Mouse (Mus musculus) embryonic facial prominence, embryonic 11.5 days (tissue): ENCODE measurements around the gene Pax5. TPM values are rescaled to one million over a fixed set of nuclear protein-coding genes. Genes with fewer than 3 reads are reported as not detected.

Source experiments
- ATAC-seq: fragments of 200-750 bp; cut with Nextera tagmentation; replicated peaks from 2 replicates; pipeline ENCODE4 v1.8.0; 2017; ENCODE audit warnings: low read depth; ENCODE audit not compliant: insufficient number of reproducible peaks, low FRiP score, low TSS enrichment
- DNase-seq: peaks from one replicate; pipeline ENCODE4 v3.0.0-alpha.2; 2015; ENCODE audit warnings: low spot score
- H3K27ac ChIP-seq: fragments of 300-500 bp; sonication (generic); replicated peaks from 2 replicates; pipeline ENCODE4 v1.5.1; 2014; ENCODE audit warnings: mild to moderate bottlenecking, low read depth, low read length, control low read depth
- H3K27me3 ChIP-seq: fragments of 300-500 bp; sonication (generic); 2 replicates; pipeline ENCODE4 v1.6.1; 2014; ENCODE audit warnings: mild to moderate bottlenecking, low read length, moderate library complexity, mixed read lengths; ENCODE audit not compliant: control insufficient read depth, insufficient read depth
- H3K36me3 ChIP-seq: fragments of 300-500 bp; sonication (generic); replicated peaks from 2 replicates; pipeline ENCODE4 v1.6.1; 2014; ENCODE audit warnings: low read depth, mild to moderate bottlenecking, low read length, moderate library complexity, mixed read lengths; ENCODE audit not compliant: control insufficient read depth, insufficient read depth
- H3K4me1 ChIP-seq: fragments of 300-500 bp; sonication (generic); 2 replicates; pipeline ENCODE4 v1.6.1; 2014; ENCODE audit warnings: low read length, mixed read lengths; ENCODE audit not compliant: control insufficient read depth, insufficient read depth
- H3K4me2 ChIP-seq: fragments of 300-500 bp; sonication (generic); 2 replicates; pipeline ENCODE4 v1.6.1; 2014; ENCODE audit warnings: low read depth, mild to moderate bottlenecking, control low read depth, low read length, moderate library complexity
- H3K4me3 ChIP-seq: fragments of 300-500 bp; sonication (generic); 2 replicates; pipeline ENCODE4 v1.5.1; 2014; ENCODE audit warnings: low read depth, low read length, control low read depth
- H3K9ac ChIP-seq: fragments of 300-500 bp; sonication (generic); replicated peaks from 2 replicates; pipeline ENCODE4 v1.6.1; 2014; ENCODE audit warnings: mild to moderate bottlenecking, control low read depth, low read length
- H3K9me3 ChIP-seq: fragments of 300-500 bp; sonication (generic); replicated peaks from 2 replicates; pipeline ENCODE4 v1.6.1; 2016; ENCODE audit warnings: mild to moderate bottlenecking, low read length, inconsistent platforms, mixed read lengths; ENCODE audit not compliant: control insufficient read depth
- WGBS: fragments of 180-500 bp; shearing (Covaris S2); extraction: QIAGEN DNeasy Blood & Tissue Kit; methylation state at CpG from one replicate; pipeline ENCODE4 v1.1.7; 2014; 5-methylcytosine and 5-hydroxymethylcytosine counted together
- polyA plus RNA-seq: library from polyadenylated mRNA; unstranded; fragments of >200 nt; fragmentation: Nextera tagmentation; extraction: Ambion mirVana; gene quantifications from 2 replicates; pipeline ENCODE4 v1.2.1, GENCODE M21; 2014

The Pax5 gene
- polyA plus RNA-seq, 1 experiment from 2014 or later, result 0.72 TPM

- Histone ChIP-seq H3K4me2 (no peak overlapping the region), H3K9me3 (no peaks in the 10 kb centered on the region), H3K4me3 (no peak overlapping the region), H3K27ac (no peak overlapping the region), H3K27me3 (no peaks in the 10 kb centered on the region), H3K4me1 (no peaks in the 10 kb centered on the region), H3K9ac (no peak overlapping the region), H3K36me3 (no peaks in the 10 kb centered on the region)
- no peak for ATAC-seq
- 78% methylated on average over 4 of the region's 4 CpGs for WGBS
- no peak for DNase-seq
These were observed 65.1 kb downstream of the Pax5 start for GRCm38 (mm10) chr4:44645181-44645580.

- WGBS, result 51% methylated on average over 12 of the region's 12 CpGs
- Histone ChIP-seq H3K4me2 (no peak overlapping the region), H3K4me3 (no peak overlapping the region), H3K36me3 (no peaks in the 10 kb centered on the region), H3K4me1 (no peaks in the 10 kb centered on the region), H3K9ac (no peak overlapping the region), H3K9me3 (no peaks in the 10 kb centered on the region), H3K27ac (no peak overlapping the region), H3K27me3 (no peaks in the 10 kb centered on the region)
- no peak for DNase-seq
- ATAC-seq, result no peak
These were observed 68.3 kb downstream of the Pax5 start for GRCm38 (mm10) chr4:44641831-44642587.

GRCm38 (mm10) chr4:44635618-44636017 is 74.7 kb downstream of the Pax5 start:
- Histone ChIP-seq H3K27ac (no peak overlapping the region), H3K9ac (no peak overlapping the region), H3K4me1 (no peaks in the 10 kb centered on the region), H3K27me3 (no peaks in the 10 kb centered on the region), H3K36me3 (no peaks in the 10 kb centered on the region), H3K9me3 (no peaks in the 10 kb centered on the region), H3K4me2 (no peak overlapping the region), H3K4me3 (no peak overlapping the region)
- DNase-seq (no peak), ATAC-seq (no peak)
- 79% methylated on average over 3 of the region's 3 CpGs for WGBS

- no peak overlapping the region for H3K4me3 ChIP-seq
- ATAC-seq (no peak), DNase-seq (no peak)
- H3K9me3 ChIP-seq, result no peaks in the 10 kb centered on the region
- H3K9ac ChIP-seq, result no peak overlapping the region
- no peak overlapping the region for H3K27ac ChIP-seq
- H3K4me2 ChIP-seq, result no peak overlapping the region
- no peaks in the 10 kb centered on the region for H3K4me1 ChIP-seq
- H3K27me3 ChIP-seq, result no peaks in the 10 kb centered on the region
- 26% methylated on average over 12 of the region's 12 CpGs for WGBS
- H3K36me3 ChIP-seq, result no peaks in the 10 kb centered on the region
These were observed 76.4 kb downstream of the Pax5 start for GRCm38 (mm10) chr4:44633694-44634524.

DNA sequence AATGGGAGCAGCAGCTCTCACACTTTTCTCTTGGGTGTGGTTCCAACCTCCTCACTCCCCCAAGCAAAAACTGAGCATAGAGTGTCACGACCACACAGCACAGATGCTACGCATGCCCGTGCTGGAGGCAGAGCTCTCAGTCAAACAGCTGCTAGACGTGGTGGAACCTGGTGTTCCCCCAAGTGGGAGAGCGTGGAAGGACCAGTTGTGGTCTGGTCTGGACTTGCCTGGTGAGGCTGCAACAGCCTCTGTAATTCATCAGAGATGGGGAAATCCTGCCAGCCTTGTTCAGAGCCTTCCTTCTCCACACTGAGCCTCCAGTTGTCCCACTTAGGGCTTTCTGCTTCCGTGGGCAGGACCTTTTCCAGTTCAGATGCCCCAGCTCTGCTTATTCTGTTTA is 80.2 kb downstream of the Pax5 start:
- Histone ChIP-seq H3K27ac (no peak overlapping the region), H3K9me3 (no peaks in the 10 kb centered on the region), H3K9ac (no peak overlapping the region), H3K27me3 (no peaks in the 10 kb centered on the region), H3K4me2 (no peak overlapping the region), H3K4me1 (no peaks in the 10 kb centered on the region), H3K36me3 (no peaks in the 10 kb centered on the region), H3K4me3 (no peak overlapping the region)
- ATAC-seq (no peak), DNase-seq (no peak)
- 64% methylated on average over 6 of the region's 6 CpGs for WGBS

- DNase-seq, result no peak
These were observed 82.4 kb downstream of the Pax5 start for GRCm38 (mm10) chr4:44627890-44628289.

GRCm38 (mm10) chr4:44625108-44625424 is 85.2 kb downstream of the Pax5 start:
- Histone ChIP-seq H3K27me3 (no peaks in the 10 kb centered on the region), H3K9ac (no peak overlapping the region), H3K9me3 (no peaks in the 10 kb centered on the region), H3K4me3 (no peak overlapping the region), H3K4me2 (no peak overlapping the region), H3K4me1 (no peaks in the 10 kb centered on the region), H3K36me3 (no peaks in the 10 kb centered on the region), H3K27ac (no peak overlapping the region)
- WGBS, result 92% methylated on average over 6 of the region's 6 CpGs
- DNase-seq (no peak), ATAC-seq (no peak)

More at GRCm38 (mm10) chr4:44627890-44628289, 82.4 kb downstream of the Pax5 start:
- H3K36me3 ChIP-seq, result no peaks in the 10 kb centered on the region
- no peaks in the 10 kb centered on the region for H3K4me1 ChIP-seq
- H3K9ac ChIP-seq, result no peak overlapping the region
- H3K27me3 ChIP-seq, result no peaks in the 10 kb centered on the region
- no peak overlapping the region for H3K27ac ChIP-seq
- ATAC-seq, result no peak
- no peak overlapping the region for H3K4me2 ChIP-seq
- H3K4me3 ChIP-seq, result no peak overlapping the region
- no peaks in the 10 kb centered on the region for H3K9me3 ChIP-seq
